Mouse (Mus musculus) bone marrow, adult 2 months (tissue): ENCODE results near the gene Lcp1. TPM values are rescaled to one million over a fixed set of nuclear protein-coding genes. Genes with fewer than 3 reads are reported as not detected.

Source experiments
- H3K27ac ChIP-seq: fragments of 200-500 bp; 2 replicates; pipeline ENCODE4 v1.5.1; 2012; ENCODE audit warnings: low read depth, mild to moderate bottlenecking, control low read depth, inconsistent platforms, low read length; ENCODE audit not compliant: control insufficient read depth, poor library complexity, insufficient read depth
- H3K4me1 ChIP-seq: fragments of 200-500 bp; 2 replicates; pipeline ENCODE4 v1.6.1; 2011; ENCODE audit warnings: low read length; ENCODE audit not compliant: control insufficient read depth, insufficient read depth
- H3K4me3 ChIP-seq: fragments of 200-500 bp; replicated peaks from 2 replicates; pipeline ENCODE3; 2011; ENCODE audit warnings: mild to moderate bottlenecking, low read depth, low read length, control low read depth; ENCODE audit not compliant: control insufficient read depth
- CTCF ChIP-seq: fragments of 200-500 bp; IDR thresholded peaks from 2 replicates; pipeline ENCODE4 v1.5.1; 2011; ENCODE audit warnings: low read length, control low read depth; ENCODE audit not compliant: control insufficient read depth, insufficient read depth
- POLR2A ChIP-seq: fragments of 200-500 bp; IDR thresholded peaks from 2 replicates; pipeline ENCODE4 v1.6.1; 2011; ENCODE audit warnings: low read depth, mild to moderate bottlenecking, control low read depth, low read length, borderline replicate concordance; ENCODE audit not compliant: control insufficient read depth
- WGBS: fragments of 180-500 bp; shearing (Covaris S2); methylation state at CpG from one replicate; pipeline ENCODE4 v1.1.7; 2018; 5-methylcytosine and 5-hydroxymethylcytosine counted together
- polyA plus RNA-seq: library from polyadenylated mRNA; stranded (reverse); fragments of >200 nt; gene quantifications from 2 replicates; pipeline ENCODE4 v1.2.4, GENCODE M21; 2011; ENCODE audit warnings: low replicate concordance; ENCODE audit not compliant: missing spikeins, insufficient read depth, insufficient read length

Gene Lcp1
- polyA plus RNA-seq, 1 experiment: 169 TPM

DNA sequence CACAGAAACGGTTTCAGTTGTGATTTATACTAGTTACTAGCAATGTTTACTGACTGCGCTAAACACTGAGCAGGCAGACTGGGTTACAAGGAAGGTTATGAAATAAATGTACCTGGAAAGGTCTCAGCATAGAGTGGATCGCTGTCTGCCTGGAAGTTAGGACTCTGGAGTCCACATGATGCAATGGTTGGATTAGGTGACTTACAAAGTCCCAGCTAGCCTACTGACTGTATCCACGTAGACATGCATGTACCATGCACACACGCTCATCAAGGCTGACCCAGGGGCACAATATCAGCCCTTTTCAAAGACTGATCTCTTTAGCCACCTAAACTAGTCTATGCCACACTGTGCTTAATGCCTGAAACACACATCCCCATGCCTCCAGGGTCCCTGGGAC, 102.2 kb downstream of the Lcp1 start:
- Histone ChIP-seq H3K4me3 (no peak overlapping the region), H3K4me1 (no peaks in the 10 kb centered on the region; the same call in 1 of the 2 replicates), H3K27ac (no peak overlapping the region)
- TF ChIP-seq CTCF (no peak), POLR2A (no peak)
- 85% methylated on average over 5 of the region's 5 CpGs for WGBS

DNA sequence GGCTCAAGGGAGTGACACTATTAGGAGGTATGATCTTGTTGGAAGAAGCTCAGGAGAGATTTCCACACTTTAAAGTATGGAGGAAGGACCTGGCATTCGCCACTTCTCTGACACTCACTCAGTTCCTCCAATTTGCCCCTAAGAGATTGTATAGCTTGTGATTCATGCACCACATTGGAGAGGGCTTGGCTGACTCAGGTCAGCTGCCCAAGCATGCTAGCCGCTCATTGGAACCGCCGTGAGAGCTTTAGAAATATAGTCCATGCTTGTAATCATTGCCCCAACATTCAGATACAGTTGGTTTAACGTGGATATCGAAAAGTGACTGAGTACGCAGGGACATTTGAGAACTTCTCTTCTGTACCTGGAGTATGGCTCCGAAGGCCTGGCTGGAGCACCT, 104.7 kb downstream of the Lcp1 start:
- WGBS: 87% methylated on average over 8 of the region's 8 CpGs
- Histone ChIP-seq H3K4me3 (no peak overlapping the region), H3K27ac (no peak overlapping the region), H3K4me1 (no peaks in the 10 kb centered on the region; the same call in 1 of the 2 replicates)
- no peak for TF ChIP-seq CTCF
- no peak for TF ChIP-seq POLR2A

DNA sequence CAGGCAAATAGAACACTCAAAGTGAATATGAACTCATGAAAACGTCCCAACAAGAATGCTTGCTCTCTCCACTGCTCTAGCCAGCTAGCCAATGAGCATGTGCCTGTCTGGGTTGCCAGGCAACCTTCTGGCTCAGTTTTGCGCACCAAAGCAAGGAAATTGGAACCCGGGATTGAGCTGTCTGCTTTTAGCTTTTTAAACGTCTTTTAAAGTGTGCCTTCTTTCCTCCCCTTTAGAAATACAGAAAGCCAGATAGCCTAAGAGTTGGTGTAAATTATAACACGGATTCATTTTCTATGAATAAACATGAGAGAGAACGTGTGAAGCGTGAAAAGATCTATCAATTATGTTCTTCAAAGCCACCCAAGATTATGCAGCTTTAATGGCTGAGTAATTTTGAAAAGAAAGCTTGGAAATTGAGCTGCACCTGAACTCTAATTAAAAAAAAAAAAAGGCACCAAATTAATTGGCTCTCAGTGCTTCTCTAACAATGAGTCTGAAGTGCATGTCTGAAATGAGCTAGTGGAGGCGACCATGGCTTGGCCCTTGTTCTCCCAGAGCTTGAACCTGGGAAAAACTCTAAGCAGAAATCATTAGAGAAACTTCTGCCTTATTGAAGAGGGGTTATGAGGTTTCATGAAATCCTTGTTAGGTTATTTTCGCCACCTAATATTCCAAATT, 105.2 kb downstream of the Lcp1 start:
- WGBS: 76% methylated on average over 9 of the region's 9 CpGs
- Histone ChIP-seq H3K4me3 (no peak overlapping the region), H3K4me1 (no peaks in the 10 kb centered on the region; the same call in 1 of the 2 replicates), H3K27ac (no peak overlapping the region)
- TF ChIP-seq CTCF (no peak), POLR2A (no peak)

DNA sequence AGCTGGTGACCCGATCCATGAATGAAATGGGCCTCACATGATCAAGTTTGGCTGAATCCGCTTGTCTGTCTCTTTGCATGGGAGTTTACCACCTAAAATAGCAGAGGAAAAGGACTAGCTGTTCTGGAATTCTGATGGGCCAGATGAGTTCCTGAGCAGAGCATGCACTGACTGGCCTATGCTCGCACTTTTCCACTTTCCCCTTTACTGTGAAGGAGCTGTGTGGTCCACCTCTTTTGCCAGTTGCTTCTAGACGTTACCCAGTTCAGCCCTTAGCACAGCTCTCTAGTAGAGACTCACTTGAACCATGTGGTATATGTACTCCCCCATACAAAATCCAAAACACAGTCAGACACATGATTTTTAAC, 105.7 kb downstream of the Lcp1 start:
- Histone ChIP-seq H3K27ac (no peak overlapping the region), H3K4me3 (no peak overlapping the region), H3K4me1 (no peaks in the 10 kb centered on the region; the same call in 1 of the 2 replicates)
- 82% methylated on average over 4 of the region's 4 CpGs for WGBS
- TF ChIP-seq CTCF (no peak), POLR2A (no peak)

DNA sequence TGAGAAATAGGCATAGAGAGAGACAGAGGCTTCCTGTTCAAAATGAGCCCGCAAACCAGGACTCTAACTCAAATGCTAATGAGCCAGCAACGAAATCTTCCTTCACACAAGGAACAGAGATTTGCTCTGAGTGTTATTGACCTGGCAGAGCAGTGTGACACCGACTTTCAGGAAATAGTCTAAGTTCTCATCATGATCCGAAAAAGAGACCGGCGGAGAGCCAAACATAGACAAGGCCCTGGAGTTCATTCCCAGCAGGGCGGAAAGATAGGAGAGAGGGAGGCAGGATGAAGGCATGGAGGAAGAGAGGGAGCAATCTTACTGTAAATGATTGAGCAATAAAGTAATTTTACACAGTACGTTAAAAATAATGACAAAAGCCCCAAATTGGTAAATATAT, 106.2 kb downstream of the Lcp1 start:
- no peaks in the 10 kb centered on the region; the same call in 1 of the 2 replicates for H3K4me1 ChIP-seq
- no peak overlapping the region for H3K27ac ChIP-seq
- WGBS: 78% methylated on average over 8 of the region's 8 CpGs
- no peak for TF ChIP-seq CTCF
- H3K4me3 ChIP-seq: no peak overlapping the region

DNA sequence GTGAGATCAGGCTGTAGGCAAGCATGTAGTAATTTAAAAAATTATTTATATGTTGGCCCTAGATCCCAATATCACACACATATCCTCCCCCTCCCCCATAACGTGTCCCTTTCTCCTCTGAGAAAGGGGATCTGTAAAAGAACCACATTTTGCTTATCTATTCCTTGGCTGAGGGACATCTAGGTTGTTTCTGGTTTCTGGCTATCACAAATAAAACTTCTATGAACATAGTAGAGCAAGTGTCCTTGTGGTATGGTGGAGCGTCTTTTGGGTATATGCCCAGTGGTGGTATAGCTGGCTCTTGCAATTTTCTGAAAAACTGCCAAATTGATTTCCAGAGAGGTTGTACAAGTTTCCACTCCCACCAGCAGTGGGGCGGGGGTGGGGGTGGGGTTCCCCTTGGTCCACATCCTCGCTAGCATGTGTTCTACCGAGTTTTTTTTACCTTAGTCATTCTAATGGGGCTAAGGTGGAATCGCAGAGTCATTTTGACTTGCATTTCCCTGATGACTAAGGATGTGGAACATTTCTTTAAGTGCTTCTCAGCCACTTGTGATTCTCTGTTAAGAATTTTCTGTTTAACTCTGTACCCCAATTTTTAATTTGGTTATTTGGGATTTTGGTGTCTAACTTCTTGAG, 107.3 kb downstream of the Lcp1 start:
- Histone ChIP-seq H3K4me1 (no peaks in the 10 kb centered on the region; the same call in 1 of the 2 replicates), H3K27ac (no peak overlapping the region), H3K4me3 (no peak overlapping the region)
- 17% methylated on average over 6 of the region's 6 CpGs for WGBS
- no peak for TF ChIP-seq POLR2A
- no peak for TF ChIP-seq CTCF

DNA sequence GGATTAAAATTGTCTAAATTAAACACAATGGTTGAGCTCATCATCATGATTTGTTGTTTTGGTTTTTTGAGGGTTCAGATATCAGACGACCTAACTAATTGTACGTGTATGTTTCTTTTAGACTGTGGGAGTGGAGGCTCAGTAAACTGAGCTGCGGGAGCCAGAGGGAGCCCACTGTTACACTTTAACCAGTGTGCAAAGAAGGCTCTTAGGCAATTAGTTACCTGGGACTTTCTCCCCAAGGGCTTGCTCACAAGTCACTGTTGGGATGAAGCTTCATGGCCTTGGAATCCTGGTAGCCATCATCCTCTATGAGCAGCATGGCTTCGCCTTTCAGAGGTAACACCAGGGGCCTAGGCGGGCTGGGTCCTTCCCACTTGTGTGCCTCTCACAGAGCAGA, 111.2 kb downstream of the Lcp1 start, which contains the start of gene Cpb2:
Cpb2 (plus strand) TSS at position 201 of the 400 bp plus-strand sequence.
- no peak within 1 kb of the TSS for H3K27ac ChIP-seq

DNA sequence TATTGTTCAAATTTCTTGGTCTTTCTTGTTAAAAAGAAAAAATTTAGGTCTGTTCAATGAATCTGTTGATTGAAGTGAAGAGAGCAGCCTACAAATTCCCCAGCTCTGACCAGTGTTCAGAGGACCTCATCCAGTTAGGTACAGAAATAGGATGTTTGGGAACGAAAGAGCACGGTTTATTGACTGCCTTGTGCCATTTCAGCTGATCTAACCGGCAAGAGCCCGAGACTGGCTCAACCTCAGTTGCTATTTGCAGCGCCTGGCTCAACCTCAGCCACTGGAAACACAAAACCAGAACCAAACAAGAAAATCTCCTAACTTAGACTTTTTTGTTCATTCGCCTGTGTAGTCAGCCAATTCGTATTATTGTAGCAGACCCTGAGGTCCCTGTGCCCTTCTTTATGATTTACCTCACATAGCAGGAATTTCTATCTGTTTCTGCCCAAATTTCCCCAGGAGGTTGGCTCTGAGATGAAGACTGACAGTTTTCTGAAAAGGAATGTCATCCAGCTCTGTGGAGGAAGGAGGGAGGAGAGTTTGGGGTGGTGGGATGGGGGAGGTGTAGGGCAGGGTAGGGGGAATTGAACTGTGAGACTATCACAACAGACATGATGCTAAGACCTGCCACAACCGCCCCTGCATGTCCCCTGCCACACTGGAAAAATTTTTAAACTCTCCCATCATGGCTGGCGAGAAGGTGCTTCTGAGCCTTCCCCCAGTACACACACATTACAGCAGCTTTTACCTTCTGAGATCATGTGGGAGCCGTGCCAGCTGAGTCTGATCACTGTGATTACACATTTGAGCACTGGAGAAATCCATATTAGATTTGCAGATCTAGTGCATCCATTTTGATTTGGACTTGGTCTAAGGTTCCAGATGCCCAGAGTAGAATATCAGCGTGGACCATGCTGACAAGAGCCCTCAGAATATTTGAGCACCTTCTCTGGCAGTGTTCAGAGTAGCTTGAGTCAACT, 115.4 kb downstream of the Lcp1 start:
- Histone ChIP-seq H3K4me1 (no peaks in the 10 kb centered on the region), H3K4me3 (no peak overlapping the region), H3K27ac (no peak overlapping the region)
- 72% methylated on average over 11 of the region's 11 CpGs for WGBS
- no peak for TF ChIP-seq CTCF
- no peak for TF ChIP-seq POLR2A

More for the DNA sequence above, 111.2 kb downstream of the Lcp1 start, which contains the start of gene Cpb2:
- TF ChIP-seq POLR2A (no peak), CTCF (no peak)
- 88% methylated on average over 5 of the region's 5 CpGs for WGBS
- H3K4me1 ChIP-seq: no peaks in the 10 kb centered on the region; the same call in 1 of the 2 replicates
- H3K4me3 ChIP-seq: no peak within 1 kb of the TSS
